Mouse (Mus musculus) CD4-positive, CD25-positive, alpha-beta regulatory T cell, adult 2 months (primary cell): ENCODE results near the gene Olfr1289.

ENCODE experiments used
- DNase-seq: peaks from one replicate; pipeline ENCODE4 v3.0.0-alpha.2; 2012; ENCODE audit warnings: low read depth, low spot score

The Olfr1289 gene

DNA sequence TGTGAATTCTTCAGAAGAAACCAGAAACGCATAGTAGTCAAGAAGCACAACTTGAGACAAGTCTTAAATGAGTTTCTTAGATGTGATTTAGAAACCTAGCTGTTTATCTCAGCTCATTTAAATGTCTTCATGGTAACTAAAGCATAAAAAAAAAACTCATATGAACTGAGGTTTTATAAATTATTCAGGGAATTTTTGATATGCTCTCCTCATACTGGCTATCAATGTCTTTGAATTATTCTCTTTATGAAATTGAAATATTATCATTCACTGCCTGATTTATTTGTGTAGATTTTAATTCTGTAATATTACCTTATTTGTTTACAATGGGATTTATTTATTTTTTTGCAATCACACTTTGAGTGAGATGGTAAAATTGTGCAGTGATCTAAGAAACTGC is at the start of gene Olfr1289:
Gene Olfr1289, plus strand, starts transcription at position 301 of the 400 bp plus-strand sequence.
- DNase-seq, result no peak

DNA sequence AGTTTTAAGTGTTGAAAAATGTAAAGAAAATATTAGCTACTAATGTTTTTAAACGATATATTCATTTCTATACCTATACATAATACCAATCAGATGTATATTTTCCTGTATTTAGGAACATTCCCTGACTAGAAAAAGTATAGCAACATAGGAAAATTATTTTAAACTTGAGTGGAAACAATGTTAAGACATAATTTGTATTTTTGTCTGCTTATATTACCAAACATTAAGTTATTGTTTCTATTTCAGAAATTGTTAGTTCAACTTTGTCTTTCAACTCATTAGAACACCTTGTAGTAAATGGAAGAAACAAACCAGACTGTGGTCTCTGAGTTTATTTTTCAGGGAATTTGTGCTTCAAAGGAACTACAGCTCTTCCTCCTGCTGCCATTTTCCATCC is 31.8 kb upstream of the Olfr1289 start, which contains the start of gene Olfr1287:
Gene Olfr1287, plus strand, starts transcription at position 301 of the 400 bp plus-strand sequence.
- no peak for DNase-seq

DNA sequence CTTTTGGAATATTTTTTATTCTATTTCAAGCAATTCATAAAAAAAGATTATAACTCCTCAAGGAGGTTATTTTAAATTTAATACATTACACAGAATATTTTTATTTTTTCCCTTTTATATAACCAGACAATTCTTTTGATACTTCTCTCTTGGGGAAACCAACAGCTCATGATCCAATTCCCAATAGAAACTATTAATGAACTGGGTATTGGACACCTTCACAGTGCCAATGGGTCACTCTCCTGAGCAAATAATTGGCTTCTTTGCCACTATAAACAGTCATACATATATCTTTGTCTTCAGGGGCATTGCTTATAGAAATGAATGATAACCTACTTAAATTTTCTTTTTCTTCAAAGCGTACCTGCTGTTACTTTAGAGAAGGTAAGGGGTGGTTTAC is 6.8 kb upstream of the Olfr1289 start, which contains the start of gene Olfr1288:
Gene Olfr1288, plus strand, starts transcription at position 301 of the 400 bp plus-strand sequence.
- no peak for DNase-seq

DNA sequence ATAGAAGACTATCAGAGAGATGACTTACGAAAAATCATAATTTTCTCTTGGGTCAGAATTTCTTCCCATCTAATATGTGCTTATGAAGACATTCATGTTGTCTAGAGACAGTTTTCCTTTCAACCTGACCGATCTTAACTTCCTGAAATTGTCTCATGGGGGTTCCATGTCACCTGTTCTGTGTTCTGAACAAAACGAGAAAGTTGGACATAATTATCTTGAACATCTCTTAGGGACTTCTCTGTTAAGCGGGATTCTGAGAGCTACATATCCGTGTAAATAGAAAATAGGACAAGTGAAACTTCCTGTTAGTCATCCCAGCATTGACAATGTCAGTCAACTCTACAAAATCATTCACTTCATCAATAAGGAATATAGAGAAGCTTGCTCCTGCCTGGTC is 13.1 kb downstream of the Olfr1289 start, which contains the start of gene Olfr1290:
Gene Olfr1290, minus strand, starts transcription at position 101 of the 400 bp plus-strand sequence.
- no peak for DNase-seq

DNA sequence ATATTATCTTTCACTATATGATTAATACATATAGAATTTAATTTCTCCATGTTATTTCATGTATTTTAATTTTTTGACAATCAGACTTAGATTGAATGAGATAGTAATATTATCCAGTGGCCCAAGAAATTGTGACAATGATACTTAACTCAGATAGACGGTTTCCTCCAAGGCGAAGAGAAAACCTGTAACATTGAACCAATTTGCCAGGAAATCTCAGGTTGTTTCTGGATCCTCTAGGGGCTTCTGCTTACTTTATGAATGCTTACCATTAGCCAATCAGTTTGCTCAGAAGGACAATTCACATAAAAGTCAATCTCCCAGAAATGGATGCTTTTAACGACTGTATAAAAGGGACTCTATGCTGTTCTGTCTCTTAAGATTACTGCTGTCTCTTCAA is 16.3 kb downstream of the Olfr1289 start, which contains the start of gene Olfr1291-ps1:
Gene Olfr1291-ps1, plus strand, starts transcription at position 301 of the 400 bp plus-strand sequence.
- DNase-seq, result no peak

DNA sequence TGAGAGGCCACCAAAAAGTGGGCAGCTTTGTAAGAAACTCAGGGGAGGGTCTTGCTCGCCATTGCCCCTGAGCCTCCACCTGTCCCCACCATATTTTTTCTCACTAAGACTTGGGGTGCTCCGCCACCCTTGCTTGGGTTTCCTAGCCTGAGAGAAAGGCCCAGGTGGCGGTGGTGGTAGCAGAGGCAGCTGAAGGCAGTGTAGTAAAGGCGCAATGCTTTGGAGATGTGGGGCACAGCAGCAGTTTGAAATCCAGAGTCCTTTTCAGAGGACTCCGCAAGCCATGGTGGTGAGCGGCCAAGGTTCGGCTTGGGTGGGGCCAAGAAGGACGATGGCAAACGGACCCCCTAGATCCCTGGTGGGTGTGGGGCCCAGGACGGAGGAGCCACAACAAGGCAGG is 36.8 kb downstream of the Olfr1289 start:
- DNase-seq, result no peak

DNA sequence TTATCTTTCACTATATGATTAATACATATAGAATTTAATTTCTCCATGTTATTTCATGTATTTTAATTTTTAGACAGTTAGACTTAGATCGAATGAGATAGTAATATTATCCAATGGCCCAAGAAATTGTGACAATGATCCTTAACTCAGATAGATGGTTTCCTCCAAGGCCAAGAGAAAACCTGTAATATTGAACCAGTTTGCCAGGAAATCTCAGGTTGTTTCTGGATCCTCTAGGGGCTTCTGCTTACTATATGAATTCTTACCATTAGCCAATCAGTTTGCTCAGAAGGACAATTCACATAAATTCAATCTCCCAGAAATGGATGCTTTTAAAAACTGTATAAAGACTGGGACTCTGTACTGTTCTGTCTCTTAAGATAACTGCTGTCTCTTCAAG is 44.3 kb downstream of the Olfr1289 start, which contains the start of gene Olfr1293-ps:
Gene Olfr1293-ps, plus strand, starts transcription at position 301 of the 400 bp plus-strand sequence.
- no peak for DNase-seq
